Mouse (Mus musculus) heart, adult 18-20 months (tissue): ENCODE results near the gene Dcun1d1. TPM values are rescaled to one million over a fixed set of nuclear protein-coding genes. Genes with fewer than 3 reads are reported as not detected.

Source experiments
- DNase-seq, 2 experiments: peaks; one replicate each; pipeline ENCODE4 v3.0.0; 2021 to 2022; ENCODE audit warnings: mixed read lengths in 1 of 2
- long read RNA-seq, 2 experiments: library from polyadenylated mRNA; stranded (forward); transcript quantifications; one replicate each; pipeline ENCODE4 v2.0.0; 2021
- total RNA-seq, 2 experiments: library from RNA; stranded (reverse); gene quantifications; 2 replicates each; pipeline ENCODE4 v1.2.3; 2021

The Dcun1d1 gene
- total RNA-seq, result 10 to 100 TPM; 57.4 to 61.0 TPM
- long read RNA-seq, experiment 1, full-length matches to known transcripts, result 16 of 33 reads
- long read RNA-seq, experiment 1, partial matches to known transcripts, result 6 of 33 reads
- long read RNA-seq, experiment 1, other reads (novel, unspliced or antisense), result 11 of 33 reads
- long read RNA-seq, experiment 2, full-length matches to known transcripts, result 7 of 12 reads
- long read RNA-seq, experiment 2, partial matches to known transcripts, result 2 of 12 reads
- long read RNA-seq, experiment 2, other reads (novel, unspliced or antisense), result 3 of 12 reads

GRCm38 (mm10) chr3:35937345-35937744 lies at the start of gene Dcun1d1:
Gene Dcun1d1 (minus strand): TSS chr3:35937445.
- no peak for DNase-seq

GRCm38 (mm10) chr3:35986266-35986665 lies 49.0 kb upstream of the Dcun1d1 start:
- peak; percentile 21 to 43 for DNase-seq

- peak; percentile 12 to 31 for DNase-seq
Observed at GRCm38 (mm10) chr3:35973551-35973950, 36.3 kb upstream of the Dcun1d1 start.

GRCm38 (mm10) chr3:35972985-35973384 lies 35.7 kb upstream of the Dcun1d1 start:
- DNase-seq, result peak in 1 of 2 experiments; percentile 17

- no peak for DNase-seq
Observed at GRCm38 (mm10) chr3:35971149-35971548, 33.9 kb upstream of the Dcun1d1 start.

- DNase-seq, result no peak
Observed at GRCm38 (mm10) chr3:35970441-35970840, 33.2 kb upstream of the Dcun1d1 start.

GRCm38 (mm10) chr3:35967366-35967921 lies 30.2 kb upstream of the Dcun1d1 start:
- DNase-seq, result no peak

- DNase-seq, result no peak
Observed at GRCm38 (mm10) chr3:35966493-35966892, 29.2 kb upstream of the Dcun1d1 start.

GRCm38 (mm10) chr3:35964928-35965327 lies 27.7 kb upstream of the Dcun1d1 start:
- DNase-seq, result no peak

GRCm38 (mm10) chr3:35963921-35964320 lies 26.7 kb upstream of the Dcun1d1 start:
- no peak for DNase-seq

- no peak for DNase-seq
Observed at GRCm38 (mm10) chr3:35963401-35963800, 26.2 kb upstream of the Dcun1d1 start.

GRCm38 (mm10) chr3:35962967-35963366 lies 25.7 kb upstream of the Dcun1d1 start:
- DNase-seq, result no peak

- DNase-seq, result no peak
Observed at GRCm38 (mm10) chr3:35957230-35957629, 20.0 kb upstream of the Dcun1d1 start.

GRCm38 (mm10) chr3:35954901-35955575 lies 17.8 kb upstream of the Dcun1d1 start:
- no peak for DNase-seq

- no peak for DNase-seq
Observed at GRCm38 (mm10) chr3:35953816-35954215, 16.6 kb upstream of the Dcun1d1 start.

GRCm38 (mm10) chr3:35953184-35953583 lies 15.9 kb upstream of the Dcun1d1 start:
- no peak for DNase-seq

- no peak for DNase-seq
Observed at GRCm38 (mm10) chr3:35948197-35948596, 11.0 kb upstream of the Dcun1d1 start.

- DNase-seq, result no peak
Observed at GRCm38 (mm10) chr3:35940520-35941135, 3.4 kb upstream of the Dcun1d1 start.

GRCm38 (mm10) chr3:35940047-35940446 lies 2.8 kb upstream of the Dcun1d1 start:
- no peak for DNase-seq

- DNase-seq, result peak in 1 of 2 experiments; percentile 22
Observed at GRCm38 (mm10) chr3:35933405-35933777, 3.9 kb downstream of the Dcun1d1 start.

- peak; percentile 85 to 90 for DNase-seq
Observed at GRCm38 (mm10) chr3:35932735-35933404, 4.4 kb downstream of the Dcun1d1 start.
